Mouse (Mus musculus) ovary, adult 18-20 months (tissue): Measurements from ENCODE around the gene Bicra.

Experiments used
- DNase-seq: peaks from one replicate; pipeline ENCODE4 v3.0.0; 2022; ENCODE audit warnings: low spot score, mixed read lengths

Bicra gene

DNA sequence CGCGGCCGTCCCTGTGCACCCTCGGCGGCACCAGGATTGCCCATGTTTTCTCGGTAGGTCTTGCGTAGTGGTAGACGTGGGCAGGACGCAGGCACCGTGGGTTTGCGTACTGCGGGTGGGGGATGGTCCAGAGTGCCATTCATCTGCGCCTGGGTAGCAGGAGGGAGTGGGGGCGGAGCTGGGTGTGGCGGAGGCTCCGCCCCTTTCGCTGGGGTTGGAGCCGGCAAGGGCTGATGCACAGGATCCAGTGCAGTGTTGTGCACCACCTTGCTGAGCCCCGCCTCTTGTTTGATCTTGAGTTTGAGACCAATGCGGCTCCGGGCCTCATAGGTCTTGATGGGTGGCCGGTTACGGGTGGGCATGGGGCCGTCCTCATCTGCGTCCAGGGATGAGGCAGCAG is 75.5 kb downstream of the Bicra start:
- DNase-seq: no peak

DNA sequence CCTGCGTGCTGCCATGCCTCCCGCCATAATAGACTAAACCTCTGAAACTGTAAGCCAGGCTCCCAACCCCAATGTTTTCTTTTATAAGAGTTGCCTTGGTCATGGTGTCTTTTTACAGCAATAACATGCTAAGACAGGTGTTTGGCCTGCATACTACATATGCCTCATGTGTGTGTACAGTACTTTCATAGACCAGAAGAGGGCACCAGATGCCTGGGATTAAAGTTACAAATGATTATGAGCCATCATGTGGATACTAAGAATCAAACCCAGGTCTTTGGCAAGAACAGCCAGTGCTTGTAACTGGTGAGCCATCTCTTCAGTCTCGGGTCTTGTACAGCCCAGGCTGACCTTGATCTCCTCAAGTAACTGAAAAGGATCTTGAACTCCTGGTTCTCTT is 78.0 kb downstream of the Bicra start:
- DNase-seq: no peak

DNA sequence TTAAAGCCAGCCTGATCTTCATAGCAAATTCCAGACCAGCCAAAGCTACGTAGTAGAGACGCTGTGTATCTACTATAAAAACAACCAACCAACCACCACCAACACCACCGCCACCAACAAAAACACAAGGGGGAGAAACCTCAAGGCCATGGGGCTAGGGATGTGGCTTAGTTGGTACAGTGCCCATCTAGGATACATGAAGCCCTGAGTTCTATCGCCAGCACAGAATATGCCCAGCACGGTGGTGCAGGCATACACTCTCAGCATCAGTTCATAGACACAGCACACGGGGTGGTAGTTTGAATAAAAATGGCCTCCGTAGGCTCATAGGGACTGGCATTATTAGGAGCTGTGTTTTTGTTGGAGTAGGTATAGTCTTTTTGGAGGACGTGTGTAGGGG is 79.4 kb downstream of the Bicra start:
- DNase-seq: no peak

DNA sequence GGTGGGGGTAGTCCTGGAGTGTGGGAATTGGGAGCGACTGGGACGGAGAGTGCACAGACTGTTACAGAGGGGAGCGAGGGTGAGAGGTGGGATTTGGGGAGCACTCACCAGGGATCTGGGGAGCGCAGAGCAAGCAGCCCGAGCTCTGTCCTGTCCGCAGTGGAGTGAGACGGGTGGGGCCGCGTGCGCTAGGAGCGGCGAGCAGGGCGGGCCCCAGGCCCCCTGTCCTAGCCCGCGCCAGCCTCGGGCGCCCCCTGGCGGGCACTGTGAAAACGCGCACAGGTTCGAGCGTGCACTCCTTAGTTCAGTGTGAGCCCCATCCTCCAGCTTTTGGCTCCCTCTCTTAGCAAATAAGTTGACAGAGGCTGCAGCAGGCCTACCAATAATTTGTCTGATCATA is 80.4 kb downstream of the Bicra start, which contains the start of gene Ehd2:
Gene Ehd2 (minus strand): TSS at position 256 of the 400 bp plus-strand sequence.
- peak; percentile 72 for DNase-seq

DNA sequence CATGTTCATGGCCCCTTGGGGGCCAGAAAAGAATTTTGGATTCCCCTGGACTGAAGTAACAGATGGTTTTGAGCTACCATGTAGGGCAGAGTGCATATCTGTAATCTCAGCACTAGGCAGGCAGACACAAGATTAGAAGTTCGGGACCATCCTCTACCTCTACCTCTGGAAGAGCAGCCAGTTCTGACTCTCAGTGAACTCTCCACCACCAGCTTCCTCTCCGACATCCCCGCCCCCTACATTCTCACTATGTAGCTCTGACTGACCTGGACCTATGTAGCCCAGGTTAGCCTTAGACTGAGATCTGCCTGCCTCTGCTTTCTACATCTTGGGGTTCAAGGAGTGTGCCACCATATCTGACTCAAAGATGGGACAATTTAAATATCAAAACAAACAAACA is 81.2 kb downstream of the Bicra start:
- no peak for DNase-seq

DNA sequence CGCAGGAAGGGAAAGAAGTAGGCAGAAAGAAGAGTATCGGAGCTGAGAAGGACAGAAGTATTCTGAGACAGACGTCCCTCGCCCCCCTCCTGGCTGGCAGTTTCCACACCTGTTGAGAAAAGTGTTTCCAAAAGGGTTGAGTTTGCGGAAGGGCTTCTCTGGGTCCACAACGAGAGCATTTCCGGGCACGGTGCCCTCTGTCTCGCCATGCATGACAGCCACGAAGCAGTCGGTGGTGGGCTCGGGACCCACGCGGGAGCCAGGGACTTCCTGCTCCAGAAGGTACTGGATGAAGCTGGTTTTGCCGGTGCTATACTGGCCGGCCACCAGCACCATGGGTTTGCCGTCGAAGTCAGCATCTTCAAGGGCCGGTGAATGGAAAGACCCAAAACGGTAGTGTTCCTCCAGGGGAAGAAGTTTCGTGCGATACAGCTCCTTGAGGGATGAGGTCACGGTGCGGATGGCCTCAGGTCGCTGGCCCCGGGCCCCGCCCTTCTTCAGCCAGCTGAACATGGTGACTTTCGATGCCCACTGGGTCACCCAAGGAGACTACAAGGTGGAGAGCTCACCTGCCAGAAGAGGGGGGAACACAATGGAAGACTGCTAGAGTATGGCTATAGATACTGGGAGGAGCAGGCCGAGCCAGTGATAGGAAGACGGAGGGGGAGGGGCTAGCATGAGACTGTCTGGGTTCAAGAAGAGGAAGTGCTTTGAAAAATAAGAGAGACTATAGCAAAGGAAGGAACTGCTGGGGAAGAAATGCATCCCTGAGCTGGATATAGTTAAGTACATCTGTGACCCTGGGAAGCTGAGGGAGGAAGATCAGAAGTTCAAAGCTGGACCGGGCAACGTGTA is 83.7 kb downstream of the Bicra start:
- no peak for DNase-seq

DNA sequence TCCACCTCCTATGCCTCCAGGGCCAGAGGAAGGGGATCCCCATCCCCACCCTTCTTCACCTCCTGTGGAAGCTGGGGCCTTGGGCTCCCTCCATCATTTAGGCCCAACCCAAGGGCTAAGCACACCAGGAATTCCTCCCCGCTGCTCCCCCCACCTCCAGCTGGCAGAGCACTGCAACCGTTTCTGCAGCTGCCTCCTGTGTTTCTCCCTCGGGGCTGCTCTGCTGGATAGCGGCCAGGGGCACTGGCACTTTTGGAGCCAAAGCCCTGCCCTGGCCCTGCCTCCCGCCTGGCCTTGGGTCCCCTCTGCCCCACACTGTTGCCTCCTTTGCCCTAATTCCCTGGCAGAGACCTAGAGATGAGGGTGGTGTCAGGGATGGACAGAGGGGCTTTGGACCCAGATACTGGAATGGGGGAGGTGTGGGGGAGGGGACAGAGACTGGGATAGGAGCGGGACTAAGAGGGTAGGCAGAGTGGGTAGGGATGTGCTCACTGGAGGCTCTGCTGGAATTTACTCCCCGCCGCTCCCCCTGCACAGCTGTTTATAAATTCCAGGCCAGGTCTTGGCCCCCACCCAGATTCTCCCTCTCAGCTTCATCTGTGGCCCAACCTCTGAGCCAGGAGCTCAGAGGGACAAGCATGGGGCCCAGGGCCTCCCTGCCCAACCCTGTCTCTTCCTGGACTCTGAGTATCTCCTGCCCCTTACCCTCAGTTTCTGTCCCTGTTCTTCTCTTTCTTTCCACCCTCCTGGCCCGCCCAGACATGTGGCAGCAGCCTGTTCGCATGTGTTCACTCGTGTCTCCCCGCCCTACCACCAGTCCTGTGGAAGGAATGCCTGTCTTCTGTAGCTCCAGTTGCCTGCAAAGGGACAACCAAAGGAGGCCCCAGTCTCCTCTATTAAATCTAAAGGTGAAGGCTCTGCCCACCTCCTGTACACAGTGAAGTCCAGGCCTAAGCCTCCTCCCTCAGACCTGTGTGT is 85.1 kb downstream of the Bicra start:
- DNase-seq: peak; percentile 94

DNA sequence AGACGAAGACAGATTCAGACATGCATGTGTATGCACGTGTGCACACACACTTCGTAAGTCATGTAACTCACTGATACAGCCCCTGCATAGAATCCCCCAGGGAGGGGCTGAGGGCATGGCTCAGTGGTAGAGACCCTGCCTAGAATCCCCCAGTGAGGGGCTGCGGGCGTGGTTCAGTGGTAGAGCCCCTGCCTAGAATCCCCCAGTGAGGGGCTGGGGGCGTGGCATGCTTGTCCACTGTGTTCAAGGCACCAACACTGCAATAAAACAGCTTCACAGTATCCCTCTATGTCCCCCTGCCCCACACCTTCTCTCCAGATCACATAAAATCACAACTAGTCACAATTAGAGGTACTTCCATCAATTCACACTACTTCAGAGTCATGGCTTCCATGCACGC is 85.9 kb downstream of the Bicra start:
- DNase-seq: no peak

DNA sequence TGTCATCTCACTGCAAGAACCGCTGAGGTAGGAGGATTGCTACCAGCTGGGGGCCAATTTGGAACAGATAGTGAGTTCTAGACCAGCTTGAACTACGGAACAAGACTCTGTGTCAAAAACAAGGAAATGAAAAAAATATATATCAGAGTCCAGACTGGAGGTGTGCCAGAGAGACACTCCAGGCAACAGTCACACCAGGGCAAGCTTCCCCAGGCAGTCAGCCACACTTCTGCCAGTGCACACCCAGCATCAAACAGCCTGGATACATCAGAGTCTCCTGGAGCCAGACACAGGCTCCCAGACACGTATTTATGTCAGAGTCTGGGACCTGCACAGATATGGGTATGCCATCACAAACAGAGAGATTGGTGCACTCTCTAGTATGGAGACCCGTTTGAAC is 86.5 kb downstream of the Bicra start:
- no peak for DNase-seq

DNA sequence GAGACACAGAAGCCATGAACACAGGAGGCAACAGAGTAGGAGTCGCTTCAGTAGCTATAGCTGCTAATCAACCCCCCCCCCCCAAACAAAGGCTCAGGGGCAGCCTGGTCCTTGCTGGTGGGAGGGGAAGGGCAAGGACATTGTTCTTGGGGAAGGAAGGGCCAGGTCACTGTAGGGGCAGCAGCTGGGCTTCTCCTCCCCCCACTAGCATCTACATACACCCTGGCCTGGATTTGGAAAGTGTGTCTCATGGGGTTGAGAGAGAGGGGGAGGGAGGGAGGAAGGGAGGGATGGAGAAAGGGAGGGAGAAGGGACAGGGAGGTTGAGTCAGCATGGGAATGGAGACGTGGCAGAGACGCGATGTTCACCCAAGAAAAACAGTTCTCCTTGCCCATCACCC is 87.0 kb downstream of the Bicra start:
- no peak for DNase-seq

DNA sequence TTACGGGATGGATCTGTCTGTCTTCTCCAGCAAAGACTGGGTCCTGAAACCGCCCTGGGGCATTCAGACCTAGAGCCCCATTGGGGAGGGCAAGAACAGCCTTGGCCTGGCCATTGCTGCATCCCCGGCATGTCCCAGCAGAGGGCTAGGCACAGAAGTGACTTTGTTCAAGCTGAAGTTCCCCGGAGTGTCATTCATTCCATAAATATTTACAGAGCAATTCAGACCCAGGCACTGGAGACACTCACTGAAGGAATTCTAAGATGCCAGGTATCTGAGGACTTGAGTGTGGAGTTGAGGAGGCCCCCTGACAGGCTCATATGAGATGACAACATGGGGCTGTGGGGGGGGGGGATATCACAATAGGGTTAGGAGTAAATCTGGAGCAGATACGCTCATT is 91.6 kb downstream of the Bicra start:
- DNase-seq: no peak

DNA sequence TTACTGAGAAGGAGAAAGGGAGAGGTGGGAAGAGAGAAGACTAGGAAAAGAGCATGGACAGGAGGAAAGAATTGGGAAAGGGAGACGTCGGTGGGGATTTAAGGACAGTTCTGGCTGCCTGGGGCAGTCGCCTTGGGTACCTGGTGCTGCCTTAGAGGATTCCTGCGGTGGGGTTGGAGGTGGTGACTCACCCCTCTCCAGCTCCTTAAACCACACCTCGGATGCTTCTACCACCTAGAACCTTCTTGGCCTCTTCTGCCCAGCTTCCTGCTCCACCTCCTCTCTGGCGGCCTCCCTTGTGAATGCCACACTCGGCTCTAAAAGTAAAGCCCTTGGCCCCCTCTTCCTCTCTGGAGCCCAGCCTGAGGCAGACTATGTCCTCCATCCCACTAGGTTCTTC is 92.2 kb downstream of the Bicra start:
- DNase-seq: no peak

DNA sequence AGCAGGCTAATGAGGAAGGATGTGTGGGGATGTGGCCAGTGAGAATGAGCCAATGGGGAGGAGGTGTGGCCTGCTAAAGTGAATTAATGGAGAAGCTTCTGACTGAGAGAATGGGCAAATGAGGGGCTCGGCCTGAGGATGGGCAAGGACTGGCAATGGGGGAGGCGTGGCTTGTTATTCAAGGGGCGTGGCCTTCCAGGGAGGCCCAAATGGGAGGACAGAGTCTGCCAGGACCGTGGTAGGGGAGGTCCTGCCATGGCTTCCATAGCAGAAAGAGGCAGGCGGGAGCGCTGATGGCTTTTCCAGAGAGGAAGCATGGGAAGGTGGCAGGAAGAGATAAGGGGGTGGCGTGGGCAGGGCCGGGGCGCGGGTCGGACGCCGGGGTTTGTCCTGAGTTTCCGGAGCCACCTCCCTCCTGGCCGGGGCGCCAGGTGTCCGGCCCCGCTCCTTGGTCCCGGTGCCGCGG is 92.7 kb downstream of the Bicra start:
- DNase-seq: no peak

DNA sequence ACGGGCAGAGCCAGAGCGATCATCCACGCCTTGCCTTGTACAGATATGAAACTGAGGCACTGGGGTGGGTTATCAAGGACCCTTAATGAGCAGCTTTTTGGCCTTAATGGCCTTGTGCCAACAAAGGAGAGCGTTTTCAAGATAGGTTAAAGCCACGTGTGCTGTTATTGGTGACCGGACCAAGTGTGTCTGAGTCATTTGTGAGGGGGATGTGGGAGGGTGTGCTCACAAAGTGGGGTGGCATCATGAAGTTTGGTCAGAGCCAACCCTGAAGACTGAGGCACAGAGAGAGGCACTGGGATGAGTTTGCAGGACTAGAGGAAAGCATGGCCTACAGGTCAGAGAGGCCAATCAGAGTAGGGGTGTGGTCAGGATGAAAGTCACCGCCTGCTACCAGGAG is 93.3 kb downstream of the Bicra start:
- DNase-seq: no peak

DNA sequence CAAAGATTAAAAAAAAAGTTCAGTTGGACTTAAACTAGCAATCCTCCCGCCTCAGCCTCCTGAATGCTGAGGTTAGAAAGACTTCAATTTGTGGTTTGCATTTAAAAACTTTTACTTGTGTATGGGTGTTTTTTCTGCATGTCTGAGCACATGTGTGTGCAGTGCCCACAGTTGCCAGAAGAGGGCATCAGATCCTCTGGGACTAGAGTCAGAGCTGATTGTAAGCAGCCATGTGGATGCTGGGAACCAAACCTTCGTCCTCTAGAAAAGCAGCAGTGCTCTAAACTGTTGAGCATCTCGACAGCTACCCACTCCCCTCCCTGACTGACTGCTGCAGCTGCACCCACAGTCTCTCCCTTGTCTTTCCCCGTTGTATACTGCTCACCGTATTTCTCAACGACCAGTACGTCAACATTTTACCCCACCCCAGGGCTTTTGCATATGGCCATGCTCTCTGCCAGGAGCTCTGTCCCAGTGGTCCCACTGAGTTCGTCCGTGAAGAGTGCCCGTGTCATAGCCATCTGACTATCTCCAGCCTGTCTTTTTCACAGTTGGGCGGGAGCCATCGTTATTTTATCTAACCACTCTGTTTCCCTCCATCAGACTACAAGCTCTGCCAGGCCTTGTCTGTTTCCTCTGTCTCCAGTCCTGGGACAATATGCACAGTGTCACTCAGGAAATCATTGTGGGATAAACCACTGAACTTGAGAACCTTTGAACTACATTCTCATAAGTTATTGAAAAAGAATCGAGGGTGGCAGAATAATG is 94.2 kb downstream of the Bicra start:
- no peak for DNase-seq

DNA sequence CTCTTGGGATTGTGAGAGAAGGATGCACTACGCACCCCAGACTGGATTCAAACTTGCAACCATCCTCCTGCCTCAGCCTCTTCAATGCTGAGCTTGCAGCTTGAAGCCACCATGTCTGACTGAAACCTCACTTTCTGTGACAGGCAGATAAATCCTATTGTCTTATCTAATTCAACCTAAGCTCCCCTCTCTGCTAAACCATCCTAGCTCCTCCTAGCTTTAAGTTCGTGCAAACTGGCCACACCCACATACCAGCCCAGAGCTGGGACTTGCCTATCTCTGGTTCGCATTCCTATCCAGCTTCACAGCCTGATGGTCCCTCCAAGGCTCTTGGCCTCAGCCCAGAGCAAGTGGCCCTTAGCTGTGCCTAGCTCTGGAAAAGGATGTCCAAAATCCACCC is 95.3 kb downstream of the Bicra start:
- no peak for DNase-seq

DNA sequence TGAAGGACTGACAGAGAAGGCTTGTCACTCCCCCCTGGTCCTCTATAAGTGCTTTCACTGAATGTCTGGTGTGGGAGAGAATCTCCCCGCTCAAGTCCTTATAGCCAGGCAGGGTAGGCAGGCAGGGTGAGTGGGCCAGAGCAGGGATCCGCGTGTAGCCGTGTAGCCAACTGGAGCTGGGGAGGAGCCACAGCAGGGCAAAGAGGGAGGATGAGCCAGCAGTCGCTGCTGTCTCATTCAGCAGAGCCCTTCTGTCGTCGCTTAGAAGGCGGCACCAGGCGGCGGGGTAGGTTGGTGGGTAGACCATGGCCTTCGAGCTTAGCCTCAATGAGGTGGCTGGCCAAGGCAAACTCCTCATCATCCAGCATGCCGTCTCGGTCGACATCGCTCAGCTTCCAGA is 97.7 kb downstream of the Bicra start:
- no peak for DNase-seq

DNA sequence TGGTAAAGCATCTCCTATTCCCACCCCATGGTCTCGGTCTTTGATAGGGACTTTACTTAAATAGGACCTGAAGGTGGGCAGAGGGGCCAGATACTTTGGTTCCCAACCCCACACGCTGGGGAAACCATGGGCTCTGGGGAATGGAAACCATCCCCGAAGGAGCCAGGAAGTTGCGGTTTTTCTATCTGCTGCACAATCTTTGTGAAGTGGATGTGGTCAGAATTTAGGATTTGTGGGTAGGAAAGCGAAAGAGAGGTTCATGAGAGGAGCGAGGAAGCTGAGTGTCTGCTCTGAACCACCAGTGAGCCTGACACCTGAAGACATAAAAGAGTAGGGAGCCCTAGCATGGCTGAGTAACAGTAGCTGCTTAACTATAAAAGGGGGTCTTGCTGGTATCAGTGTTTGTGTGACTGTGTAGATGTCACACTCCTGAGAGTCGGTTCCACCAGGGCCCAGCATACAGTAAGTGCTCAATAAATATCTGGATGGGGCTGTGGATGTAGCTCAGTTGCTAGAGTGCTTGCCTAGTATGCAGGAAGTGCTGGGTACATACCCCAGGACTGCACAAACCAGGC is 98.4 kb downstream of the Bicra start:
- DNase-seq: no peak

DNA sequence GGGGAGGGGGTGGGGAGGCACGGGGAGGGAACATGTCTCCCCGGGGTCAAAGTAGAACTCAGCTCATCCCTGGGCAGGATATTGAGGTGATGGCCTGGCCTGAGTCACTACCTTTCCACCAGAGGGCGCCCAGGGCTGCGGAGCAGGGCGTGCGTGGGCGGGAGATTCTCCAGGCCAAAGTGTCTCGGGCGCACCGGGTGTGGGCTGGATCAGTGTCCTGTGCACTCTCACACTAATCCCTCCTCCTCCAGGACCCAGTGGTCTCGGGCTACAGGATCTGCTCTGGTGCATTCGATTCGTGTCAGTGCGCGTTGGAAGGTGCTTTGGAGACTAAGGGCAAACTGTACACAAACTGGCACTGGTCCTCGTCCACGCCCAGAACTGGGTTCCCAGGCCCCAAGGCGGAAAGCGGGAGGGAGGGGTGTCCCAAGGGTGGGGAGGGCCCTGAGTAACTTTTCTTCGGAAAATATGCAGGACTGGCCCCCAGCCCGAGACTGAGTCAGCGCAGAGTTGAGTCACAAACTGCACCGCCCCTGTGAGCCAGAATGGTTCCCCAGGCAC is 99.3 kb downstream of the Bicra start:
- DNase-seq: peak; percentile 76

DNA sequence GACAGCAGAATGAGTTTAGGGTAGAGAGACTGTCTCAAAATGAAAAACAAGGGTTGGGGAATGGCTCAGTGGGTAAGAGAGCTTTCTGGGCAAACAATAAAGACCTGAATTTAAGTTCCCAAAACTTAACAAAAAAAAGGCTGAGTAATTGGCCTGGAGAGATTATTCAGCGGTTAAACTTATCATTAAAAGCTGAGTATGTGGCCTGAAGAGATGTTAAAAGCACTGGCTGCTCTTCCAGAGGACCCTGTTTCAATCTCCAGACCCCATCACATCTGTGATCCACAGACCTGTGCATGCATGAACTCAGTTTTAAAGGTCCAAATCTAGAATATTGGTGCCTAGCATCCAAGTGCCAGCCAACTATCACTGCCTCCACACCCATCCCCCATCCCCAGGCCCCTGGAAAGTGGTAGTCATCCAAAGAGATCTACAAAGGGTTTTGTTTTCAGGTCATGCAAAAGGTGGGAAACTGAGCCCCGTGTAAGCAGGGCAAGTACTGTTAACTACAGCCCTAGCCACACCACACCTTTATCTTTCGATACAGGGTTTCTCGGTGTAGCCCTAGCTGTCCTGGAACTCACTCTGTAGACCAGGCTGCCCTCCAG is 100.0 kb downstream of the Bicra start:
- DNase-seq: no peak
